Comparison of ENCODE assay signal across 12 mouse cellular contexts in genomic region chr19:26508616-26509015, GRCm38 (mm10).
DNase-seq lines count a peak whose midpoint lies in the region; ATAC-seq and TF ChIP-seq lines count a peak whose summit lies in the region.
"Had no signal": no experiment of that assay in that cellular context is flagged by ENCODE, and none has a peak within 500 bp of the region (broad histone marks: within the 10 kb centered on the region; RNA-seq: fewer than 3 reads in every experiment).

No protein-coding gene starts in this region.

- H3K27ac ChIP-seq in layer of hippocampus, adult 2 months = peak overlapping the region; percentile 33; the same call in 1 of the 2 replicates
- no peak overlapping the region for H3K27ac ChIP-seq in kidney, embryonic 16.5 days (ENCODE audit: low read length)
- H3K27ac ChIP-seq: liver, embryonic 14.5 days had no signal

- in situ Hi-C loops in Patski (cut with MboI; ENCODE audit: low pct_unique_long_range_greater_than_20kb) = no loop called here

- H3K36me3 ChIP-seq in kidney, embryonic 16.5 days (ENCODE audit: insufficient read depth, low read length) = no peaks in the 10 kb centered on the region

- H3K9me3 ChIP-seq in kidney, embryonic 16.5 days (ENCODE audit: low read length) = peaks cover 5% of the 10 kb centered on the region; the same call in 1 of the 2 replicates

- 44% methylated on average over 7 of the region's 7 CpGs for WGBS in kidney, embryonic 16.5 days

- CTCF ChIA-PET in Patski (lab: Charles Lee) = interaction anchor here (0.7 kb wide), 1 partner anchor 8 kb away, joined by 3 read pairs; no protein-coding TSS in a partner anchor

- H3K4me2 ChIP-seq in kidney, embryonic 16.5 days (replicated peaks; ENCODE audit: low read depth, low read length) = no peak overlapping the region

- no peak for TF ChIP-seq CTCF in layer of hippocampus, adult 2 months (conservative IDR thresholded peaks at IDR 0.05)
- TF ChIP-seq CTCF in Patski (IDR thresholded peaks at IDR 0.05) = no peak

- peak; percentile 36 for ATAC-seq in Patski
- 0 out of 2 replicates have a peak, but pooled peaks have one; percentile 19 for ATAC-seq in kidney, embryonic 16.5 days (ENCODE audit: low FRiP score, low TSS enrichment)

- H3K4me3 ChIP-seq in layer of hippocampus, adult 2 months = peak overlapping the region; percentile 14; the same call in 1 of the 2 replicates
- H3K4me3 ChIP-seq in kidney, embryonic 16.5 days (ENCODE audit: low read length) = no peak overlapping the region

- no peaks in the 10 kb centered on the region for H3K4me1 ChIP-seq in kidney, embryonic 16.5 days (ENCODE audit: insufficient read depth, low read length)

- H3K27me3 ChIP-seq in Patski = peaks cover 38% of the 10 kb centered on the region
- H3K27me3 ChIP-seq in kidney, embryonic 16.5 days (ENCODE audit: insufficient read depth, low read length) = no peaks in the 10 kb centered on the region

- DNase-seq in cerebellum, postnatal 14 days = peak; percentile 22 to 39
- DNase-seq in cerebellum, adult 8-10 months = no peak
- DNase-seq in layer of hippocampus, adult 2 months (ENCODE audit: low spot score in 2 of 2) = no peak
- no peak for DNase-seq in layer of hippocampus, postnatal 25 days (ENCODE audit: extremely low spot score in 1 of 2, low spot score in 1 of 2)
- no peak for DNase-seq in Patski (ENCODE audit: low read depth, low spot score)
- DNase-seq in adrenal gland, adult 8-10 months = no peak
- no peak for DNase-seq in thymus, postnatal 10 days (ENCODE audit: low spot score in 2 of 2)
- DNase-seq: adrenal gland, adult 2 months; gastrocnemius, postnatal 10 days; thymus, postnatal 4 days had no signal

- no peak overlapping the region for H3K9ac ChIP-seq in kidney, embryonic 16.5 days (replicated peaks; ENCODE audit: low read length)
- H3K9ac ChIP-seq: liver, embryonic 14.5 days had no signal

- POLR2A ChIA-PET in Patski (lab: Charles Lee) = no interaction called here

Comparison
In these comparisons a context has a peak if more than half of its experiments do, and no peak if none do; other contexts are left out.
1. DNase-seq: peak in cerebellum, postnatal 14 days (2 of 2); none in cerebellum, adult 8-10 months (single experiment), layer of hippocampus, adult 2 months (0 of 2), layer of hippocampus, postnatal 25 days (0 of 2), Patski (single experiment), adrenal gland, adult 8-10 months (single experiment) and thymus, postnatal 10 days (0 of 2).